Mouse (Mus musculus): ENCODE measurements around the gene Dusp3. TPM values are rescaled to one million over a fixed set of nuclear protein-coding genes. Genes with fewer than 3 reads are reported as not detected.

Dusp3 gene
- total RNA-seq, 1 experiment: 14.8 TPM

DNA sequence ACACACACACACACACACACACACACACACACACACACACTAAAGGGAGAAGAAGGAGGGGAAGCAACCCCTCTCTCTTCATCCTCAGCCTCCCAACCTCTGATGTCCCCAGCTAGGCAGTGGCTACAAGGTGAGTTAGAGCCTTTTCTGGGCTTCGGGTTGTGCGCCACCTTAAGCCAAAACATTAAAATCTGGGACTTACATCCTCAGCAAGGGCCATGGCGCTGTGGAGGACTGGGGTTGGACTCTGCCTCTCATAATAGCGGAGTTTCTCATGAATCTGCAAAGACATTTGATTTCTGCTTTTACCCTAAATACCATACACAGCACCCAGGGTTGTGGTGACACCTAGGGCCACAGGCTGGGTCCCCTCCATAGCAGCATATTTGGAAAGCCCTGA is 38.1 kb upstream of the Dusp3 start:
- peaks cover 0 to 3% of the 10 kb centered on the region in 2 experiments; a peak in 1 of 4 replicates for H3K4me1 ChIP-seq (ENCODE audit: control insufficient read depth in 2 of 2, insufficient read depth in 2 of 2, low read length in 2 of 2, poor library complexity in 1 of 2)
- TF ChIP-seq ZNF384 (IDR thresholded peaks at IDR 0.05; ENCODE audit: low read depth, low read length) (no peak), ZC3H11A (IDR thresholded peaks at IDR 0.05; ENCODE audit: borderline replicate concordance, low read depth, low read length) (no peak), MAFK (IDR thresholded peaks at IDR 0.05; ENCODE audit: insufficient read depth, low read depth, low read length) (no peak)
- no peak overlapping the region for H3K27ac ChIP-seq (ENCODE audit: insufficient read depth, low read depth, low read length, poor library complexity, severe bottlenecking)
- no peak overlapping the region for H3K4me3 ChIP-seq (ENCODE audit: insufficient read depth in 1 of 2, low read depth in 1 of 2, low read length in 2 of 2, poor library complexity in 1 of 2, severe bottlenecking in 1 of 2)
- H3K36me3 ChIP-seq (ENCODE audit: control insufficient read depth, insufficient read depth, low read length, poor library complexity, severe bottlenecking): peaks cover 3% of the 10 kb centered on the region; the same call in 1 of the 2 replicates
- DNase-seq (ENCODE audit: low read depth, low spot score): no peak
- H3K9me3 ChIP-seq (ENCODE audit: control insufficient read depth, insufficient read depth, low read depth, low read length): no peaks in the 10 kb centered on the region
- no peak overlapping the region for H3K9ac ChIP-seq (ENCODE audit: insufficient read depth, low read depth, low read length, poor library complexity, severe bottlenecking)
- in situ Hi-C loops (cut with MboI; ENCODE audit: low sequenced_read_pairs in 2 of 2, unreplicated experiment in 2 of 2): no loop called here

DNA sequence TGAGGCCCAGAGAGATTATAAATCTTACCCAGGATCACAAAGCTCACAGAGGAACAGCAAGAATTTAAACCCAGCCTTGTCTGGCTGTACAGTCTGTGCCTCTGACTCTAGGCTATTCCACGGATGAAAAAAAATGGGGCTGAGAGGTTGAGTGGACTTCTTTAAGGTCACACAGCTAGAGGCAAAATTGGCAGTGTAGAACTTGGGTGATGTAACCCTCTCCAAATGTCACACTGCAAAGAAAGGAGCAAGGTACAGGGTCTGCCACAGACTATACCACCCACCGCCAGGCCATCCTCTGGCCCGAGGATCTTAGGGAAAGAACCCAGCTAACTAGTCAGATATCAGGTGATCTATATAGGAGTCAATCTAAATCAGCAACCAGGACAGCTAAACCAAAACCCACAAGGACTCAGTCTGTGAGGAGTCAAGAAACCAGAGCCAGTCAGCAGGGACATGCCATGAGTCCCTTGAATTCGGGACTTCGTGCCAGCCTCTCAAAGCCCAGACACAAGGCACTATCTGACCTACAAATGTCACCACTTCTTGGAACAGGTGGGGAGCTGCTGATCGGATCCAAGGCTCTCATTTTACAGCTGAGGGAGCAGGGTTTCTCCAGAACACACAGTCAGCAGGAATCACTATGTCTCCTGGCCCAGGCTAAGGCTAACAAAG is 37.4 kb upstream of the Dusp3 start:
- in situ Hi-C loops (cut with MboI; ENCODE audit: low sequenced_read_pairs in 2 of 2, unreplicated experiment in 2 of 2): no loop called here
- peaks cover 3% of the 10 kb centered on the region; the same call in 1 of the 2 replicates for H3K36me3 ChIP-seq (ENCODE audit: control insufficient read depth, insufficient read depth, low read length, poor library complexity, severe bottlenecking)
- no peak overlapping the region for H3K27ac ChIP-seq (ENCODE audit: insufficient read depth, low read depth, low read length, poor library complexity, severe bottlenecking)
- H3K4me3 ChIP-seq (ENCODE audit: insufficient read depth in 1 of 2, low read depth in 1 of 2, low read length in 2 of 2, poor library complexity in 1 of 2, severe bottlenecking in 1 of 2): no peak overlapping the region
- peaks cover 0 to 3% of the 10 kb centered on the region in 2 experiments; a peak in 1 of 4 replicates for H3K4me1 ChIP-seq (ENCODE audit: control insufficient read depth in 2 of 2, insufficient read depth in 2 of 2, low read length in 2 of 2, poor library complexity in 1 of 2)
- no peaks in the 10 kb centered on the region for H3K9me3 ChIP-seq (ENCODE audit: control insufficient read depth, insufficient read depth, low read depth, low read length)
- TF ChIP-seq MAFK (IDR thresholded peaks at IDR 0.05; ENCODE audit: insufficient read depth, low read depth, low read length) (no peak), ZNF384 (IDR thresholded peaks at IDR 0.05; ENCODE audit: low read depth, low read length) (no peak), ZC3H11A (IDR thresholded peaks at IDR 0.05; ENCODE audit: borderline replicate concordance, low read depth, low read length) (no peak), CHD2 (IDR thresholded peaks at IDR 0.05; ENCODE audit: low read depth, low read length) (no peak), HCFC1 (IDR thresholded peaks at IDR 0.05; ENCODE audit: borderline replicate concordance, insufficient read depth, low read length) (no peak)
- no peak overlapping the region for H3K9ac ChIP-seq (ENCODE audit: insufficient read depth, low read depth, low read length, poor library complexity, severe bottlenecking)
- no peak for DNase-seq (ENCODE audit: low read depth, low spot score)

DNA sequence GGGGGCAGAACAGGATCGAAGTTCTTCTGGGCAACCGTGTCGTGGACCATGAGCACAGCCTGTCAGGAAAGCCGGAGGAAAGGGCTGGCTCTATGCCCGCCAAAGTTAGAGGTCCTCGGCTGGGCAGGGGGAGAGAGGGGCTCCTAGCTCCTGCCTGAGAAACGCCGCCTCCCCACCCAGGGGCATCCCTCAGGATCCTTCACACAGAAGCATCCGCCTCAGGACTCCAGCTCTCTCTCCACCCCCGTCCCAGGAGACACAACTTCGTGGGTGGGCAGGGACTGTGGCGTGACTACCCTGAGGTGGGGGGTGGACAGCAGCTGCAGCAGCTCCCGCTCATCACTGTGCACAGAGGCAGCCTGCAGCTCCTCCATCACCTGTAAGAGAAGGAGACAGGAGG is 36.6 kb upstream of the Dusp3 start:
- TF ChIP-seq HCFC1 (IDR thresholded peaks at IDR 0.05; ENCODE audit: borderline replicate concordance, insufficient read depth, low read length) (no peak), MAFK (IDR thresholded peaks at IDR 0.05; ENCODE audit: insufficient read depth, low read depth, low read length) (no peak), ZNF384 (IDR thresholded peaks at IDR 0.05; ENCODE audit: low read depth, low read length) (no peak), ZC3H11A (IDR thresholded peaks at IDR 0.05; ENCODE audit: borderline replicate concordance, low read depth, low read length) (no peak), CHD2 (IDR thresholded peaks at IDR 0.05; ENCODE audit: low read depth, low read length) (no peak)
- Histone ChIP-seq H3K9me3 (ENCODE audit: control insufficient read depth, insufficient read depth, low read depth, low read length) (no peaks in the 10 kb centered on the region), H3K4me3 (ENCODE audit: insufficient read depth in 1 of 2, low read depth in 1 of 2, low read length in 2 of 2, poor library complexity in 1 of 2, severe bottlenecking in 1 of 2) (0 out of 4 replicates have a peak overlapping the region, but pooled peaks of 1 of the 2 experiments have one; percentile 17), H3K36me3 (ENCODE audit: control insufficient read depth, insufficient read depth, low read length, poor library complexity, severe bottlenecking) (peaks cover 3% of the 10 kb centered on the region; the same call in 1 of the 2 replicates), H3K9ac (ENCODE audit: insufficient read depth, low read depth, low read length, poor library complexity, severe bottlenecking) (no peak overlapping the region), H3K27ac (ENCODE audit: insufficient read depth, low read depth, low read length, poor library complexity, severe bottlenecking) (no peak overlapping the region), H3K4me1 (ENCODE audit: control insufficient read depth in 2 of 2, insufficient read depth in 2 of 2, low read length in 2 of 2, poor library complexity in 1 of 2) (peaks cover 0 to 3% of the 10 kb centered on the region in 2 experiments; a peak in 1 of 4 replicates)
- in situ Hi-C loops (cut with MboI; ENCODE audit: low sequenced_read_pairs in 2 of 2, unreplicated experiment in 2 of 2): no loop called here
- no peak for DNase-seq (ENCODE audit: low read depth, low spot score)

DNA sequence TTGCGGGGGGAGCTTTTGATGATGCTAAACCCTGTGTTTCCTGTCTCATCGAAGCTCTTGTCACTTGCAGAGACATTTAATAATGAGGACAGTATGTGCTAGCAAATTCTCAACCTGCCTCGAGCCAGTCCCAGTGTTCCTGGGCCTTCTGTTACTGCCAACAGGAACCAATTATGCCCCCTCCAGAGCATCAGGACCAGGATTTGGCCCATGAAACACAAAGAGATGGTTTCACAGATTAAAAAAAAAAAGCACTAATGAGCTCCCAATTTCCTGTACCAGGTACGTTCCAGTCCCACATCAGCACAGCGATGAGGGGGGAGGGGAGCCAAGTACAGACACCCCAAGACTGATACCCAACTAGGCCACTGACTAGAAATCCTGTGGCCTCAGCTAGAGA is 34.4 kb upstream of the Dusp3 start:
- no peak for TF ChIP-seq MAFK (IDR thresholded peaks at IDR 0.05; ENCODE audit: insufficient read depth, low read depth, low read length)
- TF ChIP-seq HCFC1 (IDR thresholded peaks at IDR 0.05; ENCODE audit: borderline replicate concordance, insufficient read depth, low read length): no peak
- TF ChIP-seq ZC3H11A (IDR thresholded peaks at IDR 0.05; ENCODE audit: borderline replicate concordance, low read depth, low read length): no peak
- no peak for TF ChIP-seq ZNF384 (IDR thresholded peaks at IDR 0.05; ENCODE audit: low read depth, low read length)
- TF ChIP-seq CHD2 (IDR thresholded peaks at IDR 0.05; ENCODE audit: low read depth, low read length): no peak
- no peak overlapping the region for H3K9ac ChIP-seq (ENCODE audit: insufficient read depth, low read depth, low read length, poor library complexity, severe bottlenecking)
- in situ Hi-C loops (cut with MboI; ENCODE audit: low sequenced_read_pairs in 2 of 2, unreplicated experiment in 2 of 2): no loop called here
- peaks cover 0 to 3% of the 10 kb centered on the region in 2 experiments; a peak in 1 of 4 replicates for H3K4me1 ChIP-seq (ENCODE audit: control insufficient read depth in 2 of 2, insufficient read depth in 2 of 2, low read length in 2 of 2, poor library complexity in 1 of 2)
- no peaks in the 10 kb centered on the region for H3K9me3 ChIP-seq (ENCODE audit: control insufficient read depth, insufficient read depth, low read depth, low read length)
- H3K36me3 ChIP-seq (ENCODE audit: control insufficient read depth, insufficient read depth, low read length, poor library complexity, severe bottlenecking): peaks cover 3% of the 10 kb centered on the region; the same call in 1 of the 2 replicates
- H3K4me3 ChIP-seq (ENCODE audit: insufficient read depth in 1 of 2, low read depth in 1 of 2, low read length in 2 of 2, poor library complexity in 1 of 2, severe bottlenecking in 1 of 2): no peak overlapping the region
- no peak overlapping the region for H3K27ac ChIP-seq (ENCODE audit: insufficient read depth, low read depth, low read length, poor library complexity, severe bottlenecking)
- DNase-seq (ENCODE audit: low read depth, low spot score): no peak
